Mouse (Mus musculus): ENCODE data around the gene Nt5m. TPM values are rescaled to one million over a fixed set of nuclear protein-coding genes. Genes with fewer than 3 reads are reported as not detected.

Gene Nt5m
- total RNA-seq (2023): 8.0 TPM

GRCm38 (mm10) chr11:59839008-59839458 is at the start of gene Nt5m:
Gene Nt5m (plus strand): TSS chr11:59839447.

DNA sequence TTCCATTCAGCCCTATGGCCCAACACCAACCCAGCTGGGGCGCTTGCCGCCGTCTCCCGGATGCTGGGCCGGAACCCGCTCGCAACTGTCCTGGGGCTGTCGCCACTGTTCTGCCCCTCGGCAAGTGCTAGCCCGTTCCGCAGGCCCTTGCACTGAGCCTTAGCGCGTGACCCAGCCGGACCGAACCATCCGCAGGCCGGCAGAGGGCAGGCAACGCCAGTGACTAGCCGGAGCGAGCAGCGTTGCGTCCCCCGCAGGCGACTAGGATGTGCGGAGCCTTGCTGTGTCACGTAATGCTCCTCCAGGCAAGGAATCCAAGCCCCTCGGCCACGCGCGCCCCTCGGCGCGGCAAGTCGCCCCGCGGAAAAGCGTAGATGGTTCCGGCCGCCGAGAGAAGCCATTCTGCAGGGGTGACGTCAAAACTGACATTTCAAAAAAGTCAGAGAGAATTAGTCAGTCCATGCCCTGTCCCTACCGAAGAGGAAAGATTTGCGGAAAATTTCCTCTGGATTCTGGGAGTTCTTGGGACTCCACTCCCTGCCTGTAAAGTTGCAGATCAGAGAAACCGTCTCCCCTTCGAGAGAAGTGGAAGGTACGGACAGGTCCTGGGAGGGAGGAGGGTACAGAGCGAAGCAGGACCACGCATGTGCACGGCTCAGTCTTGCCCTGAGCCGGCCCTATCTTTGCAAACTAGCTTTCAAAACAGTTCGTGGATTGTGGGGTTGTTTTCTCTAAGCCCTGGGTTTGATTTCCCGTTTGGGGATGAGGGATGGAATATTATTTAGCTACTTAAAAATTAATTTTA is 29.4 kb upstream of the Nt5m start, which contains the start of gene Flcn:
Gene Flcn (minus strand): TSS at position 347 of the 805 bp plus-strand sequence.

GRCm38 (mm10) chr11:59839459-59840126 is 346 bp downstream of the Nt5m start, which contains the start of gene Cops3:
Gene Cops3 (minus strand): TSS chr11:59839838.

Other genes with a start within 250 kb of the Nt5m start
- gene Olfr223, start 246.2 kb upstream of the Nt5m start, total RNA-seq (2023): not detected
- 81.0 TPM for gene Mprip, start 178.1 kb upstream of the Nt5m start, total RNA-seq (2023)
- 0.62 TPM for gene Pld6, start 51.8 kb upstream of the Nt5m start, total RNA-seq (2023)
- 83.9 TPM for gene Flcn, start 29.4 kb upstream of the Nt5m start, total RNA-seq (2023)
- gene Cops3, start 391 bp downstream of the Nt5m start, total RNA-seq (2023): 80.7 TPM
- 5.3 TPM for gene Med9, start 108.8 kb downstream of the Nt5m start, total RNA-seq (2023)
- gene Rasd1, start 125.5 kb downstream of the Nt5m start, total RNA-seq (2023): 2.0 TPM
- 10.1 TPM for gene Pemt, start 207.0 kb downstream of the Nt5m start, total RNA-seq (2023)

Data from CD4-positive naive resting alpha-beta T cell, adult 76 days (primary cell).